Mouse (Mus musculus): ENCODE data around the gene Bnc2. TPM values are rescaled to one million over a fixed set of nuclear protein-coding genes. Genes with fewer than 3 reads are reported as not detected.

The Bnc2 gene
- 9.4 and 13.9 TPM in 2 replicates for polyA plus RNA-seq (2015; fragmentation: Nextera tagmentation; extraction: Ambion mirVana)

GRCm38 (mm10) chr4:84675171-84675973 is at the start of gene Bnc2:
Gene Bnc2, minus strand, starts transcription at chr4:84675275.

Other genes with a start within 250 kb of the Bnc2 start
- gene Cntln, start 209.0 kb upstream of the Bnc2 start, polyA plus RNA-seq (2015; fragmentation: Nextera tagmentation; extraction: Ambion mirVana) = 10.6 and 12.1 TPM in 2 replicates

Measured in adrenal gland, postnatal 0 days (tissue).